Mouse (Mus musculus) cerebellum, adult 11 months (tissue): Measurements from ENCODE around the gene Shank1.

Experiments used
- DNase-seq: peaks from one replicate; pipeline ENCODE4 v3.0.0; 2022

The Shank1 gene

DNA sequence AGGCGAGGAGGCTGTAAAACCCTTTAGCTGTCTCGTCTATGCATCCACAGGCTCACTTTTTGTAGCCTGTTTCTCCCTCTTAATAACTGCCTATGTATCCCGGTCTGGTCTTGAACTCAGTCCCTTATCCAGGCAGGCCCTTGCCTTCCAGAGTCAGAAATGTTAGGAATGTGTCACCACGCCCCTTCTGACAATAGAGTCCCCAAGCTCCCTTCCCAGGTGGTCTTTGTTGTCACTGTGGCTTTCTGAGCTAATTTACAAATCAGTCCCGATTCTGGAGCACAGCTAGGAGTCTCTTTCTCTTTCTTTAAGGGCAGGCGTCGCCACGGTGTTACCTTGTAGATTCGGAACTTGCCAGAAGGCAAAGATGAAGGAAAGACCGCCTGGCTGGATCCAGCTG is 65.2 kb downstream of the Shank1 start:
- no peak for DNase-seq

DNA sequence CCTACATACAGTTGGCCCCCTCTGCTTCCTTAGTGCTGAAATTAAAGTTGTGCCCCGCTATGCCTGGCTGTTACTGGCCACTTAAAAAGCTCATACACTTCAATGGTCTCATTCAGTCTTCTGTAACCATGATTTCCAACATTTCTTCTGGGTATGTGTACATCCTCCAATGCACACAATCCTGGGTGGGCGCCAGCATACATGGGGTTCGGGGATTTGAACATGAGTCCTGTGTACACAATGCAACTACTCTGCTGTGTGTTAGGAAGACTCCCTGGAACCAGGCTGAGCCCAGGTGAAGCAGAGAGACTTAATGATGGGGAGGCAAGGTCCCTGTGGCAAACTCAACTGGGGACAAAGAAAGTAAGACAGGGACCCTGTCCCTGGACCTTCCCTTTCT is 65.7 kb downstream of the Shank1 start:
- no peak for DNase-seq

DNA sequence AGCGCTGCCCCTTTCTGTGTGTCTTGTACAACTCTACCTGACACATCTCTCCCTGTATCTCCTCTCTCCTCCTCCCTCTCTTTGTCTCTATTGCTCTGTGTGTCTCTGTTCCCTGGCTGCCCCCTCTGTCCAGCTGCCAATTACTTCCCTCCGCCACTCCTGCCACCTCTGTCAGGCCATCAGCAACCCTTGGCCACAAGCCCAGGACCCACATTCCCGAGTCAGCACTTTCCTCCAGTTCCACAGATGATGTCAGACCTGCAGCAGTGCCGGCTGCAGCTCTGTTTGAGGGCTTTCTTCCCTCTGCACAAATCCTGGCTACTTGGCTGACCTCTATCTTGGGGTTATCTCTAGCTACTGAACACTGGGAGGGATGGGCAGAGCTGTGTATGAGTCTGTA is 68.2 kb downstream of the Shank1 start:
- DNase-seq: no peak

DNA sequence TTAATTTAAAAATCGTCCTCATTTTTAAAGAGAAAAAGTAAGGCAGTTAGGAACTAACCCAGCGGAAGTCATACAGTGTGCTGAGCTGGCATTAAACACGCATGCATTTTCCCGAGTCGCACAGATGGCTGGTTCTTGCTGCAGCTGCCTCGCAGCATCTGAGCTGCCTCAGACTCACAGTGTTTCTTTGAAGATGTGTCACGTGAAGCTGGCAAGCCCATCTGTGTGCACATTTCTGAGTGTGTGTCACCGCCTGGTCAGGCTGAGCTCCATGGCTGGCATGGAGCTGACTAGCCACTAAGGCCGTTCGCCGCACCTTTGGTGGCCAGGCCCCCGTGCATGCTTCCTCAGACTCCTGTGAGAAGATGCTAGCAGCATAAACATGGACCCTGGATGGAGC is 72.5 kb downstream of the Shank1 start:
- DNase-seq: no peak

DNA sequence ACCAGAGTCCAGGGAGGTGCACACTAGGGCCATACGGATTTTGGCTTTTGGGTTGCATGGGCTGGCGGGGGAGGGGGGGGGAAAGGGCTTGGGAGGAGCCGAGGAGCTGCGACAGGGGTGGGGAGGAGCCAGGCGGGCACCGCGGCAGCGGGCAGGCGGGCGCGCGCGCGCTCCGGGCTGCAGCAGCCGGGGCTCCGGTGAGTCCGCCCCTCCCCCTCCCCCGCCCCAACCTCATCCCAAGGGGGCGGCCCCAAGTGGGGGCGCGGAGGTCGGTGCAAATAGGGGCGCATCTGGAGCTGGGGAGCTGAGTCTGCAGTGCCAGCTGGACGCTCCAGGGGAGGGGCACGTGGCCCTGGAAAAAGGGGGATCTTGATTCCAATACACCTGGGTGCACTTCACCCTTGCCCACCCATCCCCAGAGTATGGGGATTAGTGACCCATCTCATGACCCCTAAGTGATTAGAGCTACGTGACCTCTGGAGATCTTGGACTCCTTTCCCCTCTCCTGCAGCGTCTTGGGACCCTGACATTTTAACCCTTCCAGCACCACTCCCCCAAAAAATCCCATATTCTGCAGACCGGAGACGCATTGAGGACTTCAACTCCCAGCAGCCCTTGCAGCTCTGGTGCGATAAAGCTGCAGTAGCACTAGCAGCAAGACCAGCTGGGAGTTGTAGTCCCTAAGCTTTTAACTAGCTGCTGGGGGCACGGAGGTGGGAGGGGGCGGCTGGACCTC is 74.1 kb downstream of the Shank1 start, which contains the start of gene Syt3:
Gene Syt3 (plus strand): TSS at position 123 of the 736 bp plus-strand sequence.
- peak; percentile 84 for DNase-seq

DNA sequence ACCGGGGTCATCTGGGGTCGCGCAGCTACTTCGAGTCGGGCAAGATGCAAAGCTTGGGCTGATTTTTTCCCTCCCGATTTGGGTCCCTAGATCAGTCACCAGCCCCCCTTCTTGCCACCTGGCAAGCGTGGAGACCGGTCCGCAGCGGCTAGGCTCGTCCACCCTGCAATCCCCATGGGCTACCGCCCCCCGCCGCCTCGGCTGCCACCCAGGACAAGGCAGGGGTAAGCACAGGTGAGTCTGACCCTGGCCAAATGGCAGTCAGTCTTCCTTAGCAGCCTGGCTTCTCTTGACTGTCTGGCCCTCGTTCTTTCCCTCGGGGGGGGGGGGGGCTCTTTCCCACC is 74.6 kb downstream of the Shank1 start:
- no peak for DNase-seq

DNA sequence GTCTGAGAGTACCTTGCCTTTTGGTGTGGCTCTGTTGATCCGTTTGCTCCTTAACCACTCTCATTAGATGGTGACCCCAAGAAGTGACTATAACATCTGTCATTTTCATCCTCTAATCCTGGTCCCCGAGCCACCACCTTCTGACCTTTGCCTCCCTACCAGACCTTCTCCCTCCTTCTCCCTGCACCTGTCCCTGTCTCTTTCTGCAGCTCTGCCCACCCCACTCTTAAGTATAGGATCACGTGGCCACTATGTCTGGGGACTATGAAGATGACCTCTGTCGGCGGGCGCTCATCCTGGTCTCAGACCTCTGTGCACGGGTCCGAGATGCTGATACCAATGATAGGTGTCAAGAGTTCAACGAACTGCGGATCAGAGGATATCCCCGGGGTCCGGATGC is 75.7 kb downstream of the Shank1 start, which contains the start of gene 1700008O03Rik:
Gene 1700008O03Rik (minus strand): TSS at position 101 of the 400 bp plus-strand sequence.
- no peak for DNase-seq

DNA sequence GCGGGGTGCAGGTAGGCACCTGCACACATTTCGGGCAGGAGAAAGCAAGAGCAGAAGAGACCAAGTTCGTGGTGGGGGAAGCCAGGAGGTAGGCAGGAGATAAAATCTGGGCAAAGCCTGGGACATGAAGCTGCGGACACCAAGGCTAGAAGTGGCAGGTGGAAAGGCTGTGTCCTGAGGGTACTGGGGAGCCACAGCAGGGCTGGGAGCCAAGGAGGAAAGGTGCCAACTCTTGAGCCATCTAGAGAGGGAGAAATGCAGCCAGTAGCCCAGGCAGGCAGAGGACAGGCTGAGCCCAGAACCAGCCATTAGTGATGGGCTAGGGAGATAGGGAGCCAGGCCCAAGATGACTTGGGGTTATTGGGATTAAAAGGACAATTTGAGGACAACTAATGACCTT is 81.8 kb downstream of the Shank1 start:
- DNase-seq: peak; percentile 94

DNA sequence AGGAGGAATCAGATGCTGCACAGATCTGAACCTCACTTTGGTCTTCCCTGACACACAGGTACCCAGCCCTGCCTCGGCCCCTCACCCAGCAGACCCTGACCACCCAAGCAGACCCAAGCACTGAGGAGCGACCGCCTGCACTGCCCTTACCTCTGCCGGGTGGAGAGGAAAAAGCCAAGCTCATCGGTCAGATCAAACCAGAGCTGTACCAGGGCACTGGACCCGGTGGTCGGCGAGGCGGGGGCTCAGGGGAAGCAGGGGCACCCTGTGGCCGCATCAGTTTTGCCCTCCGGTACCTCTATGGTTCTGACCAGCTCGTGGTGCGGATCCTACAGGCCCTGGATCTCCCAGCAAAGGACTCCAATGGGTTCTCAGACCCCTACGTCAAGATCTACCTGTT is 82.3 kb downstream of the Shank1 start:
- DNase-seq: no peak

DNA sequence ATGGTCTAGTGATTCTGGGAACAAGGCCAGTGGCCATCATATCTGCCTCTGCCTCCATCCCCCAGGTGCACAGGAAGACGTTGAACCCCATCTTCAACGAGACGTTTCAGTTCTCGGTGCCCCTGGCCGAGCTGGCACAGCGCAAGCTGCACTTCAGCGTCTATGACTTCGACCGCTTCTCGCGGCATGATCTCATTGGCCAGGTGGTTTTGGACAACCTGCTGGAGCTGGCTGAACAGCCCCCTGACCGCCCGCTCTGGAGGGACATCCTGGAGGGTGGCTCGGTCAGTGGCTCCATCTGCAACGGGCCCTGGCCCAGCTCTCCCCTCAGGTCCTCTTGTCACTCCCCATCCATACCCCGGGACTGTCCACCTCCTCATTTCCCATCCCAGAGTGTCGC is 83.2 kb downstream of the Shank1 start:
- DNase-seq: no peak

DNA sequence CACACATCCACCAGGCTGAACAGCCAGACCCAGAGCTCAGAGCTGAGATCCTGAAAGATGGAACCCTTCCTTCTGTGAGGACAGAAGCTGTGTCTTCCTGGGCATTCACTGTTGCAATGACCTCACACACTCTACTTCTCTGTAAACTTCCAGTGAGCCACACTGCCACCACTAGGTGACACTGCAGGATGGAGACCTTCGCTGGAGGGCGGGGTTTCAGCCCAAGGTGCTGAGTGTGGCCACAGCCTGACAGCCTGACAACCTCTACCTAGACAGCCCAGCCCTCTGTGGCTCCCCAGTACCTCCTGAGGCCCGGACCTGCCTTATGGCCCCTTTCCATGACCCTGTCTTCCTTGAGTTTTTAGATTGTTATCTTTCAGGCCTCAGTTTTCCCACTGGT is 88.5 kb downstream of the Shank1 start:
- peak; percentile 64 for DNase-seq

DNA sequence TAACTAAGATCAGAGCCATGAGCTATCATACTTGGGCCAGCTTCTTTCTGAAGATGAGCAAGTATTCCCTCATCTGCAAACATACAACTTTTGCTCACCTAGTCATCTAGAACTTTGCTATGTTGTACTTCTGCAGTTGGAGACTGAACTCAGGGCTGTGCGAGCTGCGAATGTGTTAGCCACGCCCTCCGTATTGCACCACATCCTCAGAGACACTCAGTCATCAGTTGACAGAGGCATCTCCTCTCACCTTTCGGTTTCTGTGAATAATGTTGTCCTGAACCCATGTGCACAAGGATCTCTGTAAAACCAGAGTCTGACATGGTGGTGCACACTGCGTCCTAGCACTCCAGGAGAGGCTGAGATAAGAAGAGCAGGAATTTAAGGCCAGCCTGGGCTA is 91.6 kb downstream of the Shank1 start:
- DNase-seq: no peak

DNA sequence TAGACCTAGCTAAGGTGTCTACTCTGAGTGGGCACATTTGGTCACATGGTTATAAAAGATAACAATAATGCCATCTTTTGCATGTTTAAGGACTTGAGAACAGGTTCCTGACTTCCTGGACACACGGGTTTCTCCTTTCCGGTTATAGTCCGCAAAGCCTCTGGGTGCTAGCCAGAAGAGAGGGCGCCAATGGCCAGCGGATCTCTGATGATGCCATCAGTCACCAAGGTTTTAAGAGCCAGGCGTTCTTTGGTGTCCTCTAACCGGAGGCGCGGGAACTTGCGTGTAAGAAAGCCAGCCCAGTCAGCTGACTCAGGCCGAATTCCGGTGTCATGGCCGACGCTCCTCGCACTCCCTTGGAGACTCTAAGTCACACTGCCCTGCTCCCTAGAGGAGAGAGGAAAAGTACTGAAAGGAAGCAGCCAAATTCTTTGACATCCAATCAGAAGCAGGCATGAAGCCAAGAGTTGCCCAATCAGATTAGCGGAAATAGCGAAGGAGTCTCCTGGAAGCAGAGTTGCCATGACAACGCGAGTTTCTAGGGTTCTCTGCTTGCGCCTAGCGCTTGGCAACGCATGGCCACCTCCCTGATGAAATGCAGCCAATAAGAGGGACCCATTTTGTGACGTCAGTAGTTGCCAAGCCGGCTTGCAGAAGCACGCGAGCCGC is 95.4 kb downstream of the Shank1 start:
- DNase-seq: peak; percentile 95

DNA sequence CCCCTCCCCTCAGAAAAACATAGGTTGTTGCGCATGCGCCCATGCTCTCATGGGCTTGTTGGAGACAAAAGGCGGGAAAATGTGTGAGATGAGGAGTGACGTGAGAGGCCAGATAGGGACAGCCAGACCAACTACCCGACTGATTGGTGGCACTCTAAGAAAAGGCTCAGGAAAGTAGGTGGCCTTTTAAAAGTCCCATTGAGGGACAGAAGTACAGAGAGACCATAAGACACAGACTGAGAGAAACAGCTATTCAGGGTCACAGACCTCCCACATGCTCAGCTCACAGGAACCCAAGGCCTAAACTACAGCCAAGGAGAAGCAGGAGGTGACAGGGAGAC is 95.9 kb downstream of the Shank1 start:
- DNase-seq: no peak
